Mouse (Mus musculus): ENCODE measurements around the gene Galnt14. TPM values are rescaled to one million over a fixed set of nuclear protein-coding genes. Genes with fewer than 3 reads are reported as not detected.

Gene Galnt14
- total RNA-seq, 2 experiments from 2014 or later = not detected

Other genes with a start within 250 kb of the Galnt14 start
- 0.27 and 0.39 TPM in 2 replicates for gene Ehd3, start 93.7 kb upstream of the Galnt14 start, total RNA-seq (2015)
- 0.37 and 0.51 TPM in 2 replicates for gene Ehd3, start 93.7 kb upstream of the Galnt14 start, total RNA-seq (2017)
- 23.1 and 32.0 TPM in 2 replicates for gene Xdh, start 239.7 kb upstream of the Galnt14 start, total RNA-seq (2015)
- gene Xdh, start 239.7 kb upstream of the Galnt14 start, total RNA-seq (2017) = 24.5 and 29.0 TPM in 2 replicates

Data from megakaryocyte progenitor cell, adult 5-6 weeks (primary cell).